Mouse (Mus musculus) cerebellum, postnatal 10 days (tissue): ENCODE data around the gene Inpp5f.
A peak's percentile ranks its signal among the peaks of the same experiment; 100 is the strongest.
"Not testable (repeated sequence)": the region's sequence is repeated elsewhere in the genome, so short reads cannot be mapped to it uniquely, and the experiment has no call there.

Experiments used
- DNase-seq, 2 experiments: peaks; one replicate each; pipeline ENCODE4 v3.0.0; 2021; ENCODE audit warnings: mixed read lengths in 2 of 2

Inpp5f gene

DNA sequence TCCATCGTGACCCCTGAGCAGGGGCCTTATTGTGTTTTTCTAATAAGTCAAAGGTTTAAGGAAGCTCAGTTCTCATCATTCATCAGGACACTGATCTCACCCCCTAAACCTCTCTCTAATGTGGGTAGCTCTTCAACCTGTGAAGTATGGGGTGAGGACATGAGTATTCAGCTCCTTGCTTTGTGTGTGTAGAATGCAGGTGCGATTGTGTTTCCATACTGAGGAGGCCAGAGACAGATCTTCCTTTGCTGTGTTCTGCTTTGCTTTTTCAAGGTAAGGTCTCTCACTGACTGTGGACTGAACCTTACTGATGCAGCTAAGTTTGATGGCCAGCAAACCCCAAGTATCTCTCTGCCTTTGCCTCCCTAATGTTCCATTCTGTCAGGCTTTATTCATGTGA is 14.9 kb upstream of the Inpp5f start:
- no peak for DNase-seq

GRCm38 (mm10) chr7:128599072-128599471 is 12.1 kb upstream of the Inpp5f start:
- no peak for DNase-seq

GRCm38 (mm10) chr7:128601826-128602225 is 9.3 kb upstream of the Inpp5f start:
- no peak for DNase-seq

GRCm38 (mm10) chr7:128609936-128610335 is 1.2 kb upstream of the Inpp5f start:
- not testable (repeated sequence) for DNase-seq

DNA sequence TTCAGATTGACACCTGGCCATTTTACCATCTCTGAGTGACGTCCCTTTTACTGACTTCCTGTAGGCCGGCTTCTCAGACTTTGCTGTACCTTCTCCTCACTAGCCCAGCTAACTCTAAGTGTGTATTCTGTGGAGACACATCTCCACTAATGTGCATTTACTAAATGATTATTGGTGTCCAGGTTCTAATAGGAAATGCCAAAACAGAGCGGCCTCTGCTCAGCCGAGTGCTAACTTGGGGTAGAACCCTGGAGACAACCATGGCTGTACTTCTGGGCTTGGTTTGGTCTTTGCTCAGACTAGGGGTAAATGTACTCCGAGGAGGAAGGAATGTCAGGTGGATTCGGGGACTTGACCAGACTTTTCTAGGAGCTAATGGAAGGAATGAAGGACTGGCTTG is 638 bp upstream of the Inpp5f start:
- no peak for DNase-seq

- DNase-seq = no peak
These were observed 777 bp downstream of the Inpp5f start for GRCm38 (mm10) chr7:128611799-128612411.

DNA sequence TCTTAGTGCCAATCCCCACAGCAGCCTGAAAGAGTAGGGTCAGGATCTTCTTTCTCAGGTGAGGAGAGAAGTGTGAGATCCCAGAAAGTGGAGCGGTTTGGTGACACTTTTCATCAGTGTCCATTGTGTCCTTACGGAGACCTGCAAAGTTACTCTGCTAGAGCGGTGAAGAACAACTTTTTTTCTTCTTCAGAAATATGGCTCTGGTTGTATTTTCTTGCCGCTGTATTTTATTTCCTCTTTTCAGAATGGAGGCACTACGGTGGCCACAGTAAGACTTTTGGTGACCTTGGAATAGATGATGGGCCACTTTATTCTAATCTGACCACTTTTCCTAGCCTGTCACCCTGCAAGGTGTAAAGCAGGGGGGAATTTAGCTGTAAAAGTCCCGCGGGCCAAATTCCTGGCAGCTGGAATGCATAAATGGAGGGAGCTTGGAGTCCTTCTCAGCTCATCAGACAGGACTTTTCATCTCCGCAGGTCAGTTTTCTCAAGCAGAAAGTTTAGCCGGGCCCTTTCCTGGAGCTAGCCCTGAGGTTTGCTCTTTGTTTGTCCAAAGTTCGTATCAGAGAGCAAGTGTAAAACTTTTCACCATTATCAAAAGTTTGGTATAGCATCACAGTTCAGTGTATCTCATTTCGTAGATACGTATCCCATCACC is 1.5 kb downstream of the Inpp5f start:
- DNase-seq = no peak

- DNase-seq = no peak
These were observed 2.5 kb downstream of the Inpp5f start for GRCm38 (mm10) chr7:128613578-128613977.

GRCm38 (mm10) chr7:128617587-128617986 is 6.5 kb downstream of the Inpp5f start:
- DNase-seq = no peak

- DNase-seq = no peak
These were observed 9.1 kb downstream of the Inpp5f start for GRCm38 (mm10) chr7:128620178-128620577.

DNA sequence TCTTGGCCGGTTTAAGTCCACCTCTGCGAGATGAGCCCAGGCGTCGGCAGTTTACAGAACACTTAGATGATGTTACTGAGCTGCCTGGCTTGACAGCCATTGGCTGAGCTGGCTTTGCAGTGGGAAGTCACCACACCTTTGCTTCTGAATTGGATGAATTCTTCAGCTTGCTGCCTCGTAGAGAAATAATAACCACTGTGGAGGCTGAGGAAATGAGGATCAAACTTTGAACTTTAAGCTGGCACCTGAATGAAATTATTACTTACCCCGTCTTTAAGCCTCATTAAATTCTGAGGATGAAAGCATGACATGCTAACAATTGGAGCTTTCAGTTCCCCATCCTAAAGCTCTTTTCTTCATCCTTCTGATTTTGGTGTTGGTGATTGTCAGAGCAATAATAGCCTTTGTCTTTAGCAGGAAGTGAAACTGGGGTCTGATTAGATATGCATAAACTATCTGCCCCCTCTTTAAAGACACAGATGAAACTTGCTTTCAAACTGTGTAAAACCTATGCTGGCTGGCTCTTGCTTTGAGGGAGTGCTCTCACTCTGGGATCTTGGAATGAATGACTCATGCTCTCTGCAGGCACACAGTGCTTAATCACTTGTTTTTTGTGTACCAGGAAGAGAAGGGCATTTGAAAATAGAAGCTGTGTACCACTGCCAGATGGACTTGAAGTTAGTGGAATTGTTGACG is 11.3 kb downstream of the Inpp5f start:
- no peak for DNase-seq

GRCm38 (mm10) chr7:128622994-128623393 is 11.9 kb downstream of the Inpp5f start:
- DNase-seq = no peak

DNA sequence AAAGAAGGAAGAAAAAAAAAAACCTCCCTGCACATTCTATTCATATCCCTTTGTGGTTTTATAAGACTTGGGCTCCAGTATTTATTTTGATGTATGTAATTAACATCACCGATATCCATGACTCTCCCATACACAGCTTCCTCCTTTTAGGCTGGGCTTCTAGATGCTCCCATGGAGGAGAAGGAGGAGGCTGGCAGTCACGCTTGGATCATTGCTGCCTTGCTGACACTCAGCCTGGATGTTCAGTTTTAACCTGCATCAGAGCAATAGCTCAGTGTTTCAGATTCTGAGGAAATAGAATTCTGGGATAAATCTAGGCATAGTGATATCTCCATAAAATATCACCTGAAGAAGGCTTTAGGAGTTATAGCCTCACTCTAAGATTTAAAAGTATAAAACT is 14.3 kb downstream of the Inpp5f start:
- DNase-seq = no peak

GRCm38 (mm10) chr7:128626601-128627000 is 15.5 kb downstream of the Inpp5f start:
- no peak for DNase-seq

- no peak for DNase-seq
These were observed 16.1 kb downstream of the Inpp5f start for GRCm38 (mm10) chr7:128627251-128627650.

GRCm38 (mm10) chr7:128627723-128628122 is 16.6 kb downstream of the Inpp5f start:
- no peak for DNase-seq

DNA sequence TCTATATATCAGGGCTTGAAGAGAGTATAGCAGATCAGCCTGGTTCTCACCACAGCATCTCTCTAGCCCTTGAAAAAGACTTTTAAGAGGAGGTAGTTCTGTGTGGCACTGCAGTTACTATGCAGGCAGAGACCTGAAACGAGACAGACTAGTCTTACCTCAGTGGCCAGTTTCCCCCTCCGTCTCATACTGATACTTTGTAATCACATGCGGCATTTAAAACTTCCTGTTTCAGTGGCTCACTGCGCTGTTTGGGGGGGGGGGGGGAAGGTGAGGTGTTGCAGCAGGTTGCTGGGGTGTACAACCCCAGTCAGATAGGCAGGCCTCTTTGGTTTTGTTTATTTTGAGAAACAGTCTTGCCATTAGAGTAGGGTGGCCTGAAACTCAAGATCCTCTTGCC is 22.0 kb downstream of the Inpp5f start:
- DNase-seq = no peak

GRCm38 (mm10) chr7:128639925-128640485 is 28.9 kb downstream of the Inpp5f start:
- DNase-seq = no peak

DNA sequence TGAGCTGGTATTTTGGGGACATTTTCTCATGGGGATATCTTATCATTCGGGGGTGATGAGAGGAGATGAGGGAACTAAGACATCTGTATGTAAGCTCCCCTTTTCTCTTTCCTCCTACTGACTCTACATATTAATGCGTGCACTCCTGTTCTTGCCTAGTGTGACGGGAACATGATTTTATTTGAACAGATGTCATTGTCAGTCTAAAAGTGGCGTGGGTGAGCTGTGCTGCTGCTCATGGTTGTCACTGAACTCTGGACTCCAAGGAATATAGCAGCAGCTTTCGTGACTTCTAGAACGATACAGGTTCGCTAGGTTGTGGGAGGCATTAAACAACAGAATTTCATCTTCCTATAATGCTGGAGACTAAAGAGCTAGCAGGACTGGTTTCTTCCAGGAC is 30.4 kb downstream of the Inpp5f start:
- DNase-seq = no peak

GRCm38 (mm10) chr7:128642386-128642785 is 31.3 kb downstream of the Inpp5f start:
- DNase-seq = peak; percentile 36 to 50

GRCm38 (mm10) chr7:128656970-128657369 is 45.8 kb downstream of the Inpp5f start:
- DNase-seq = no peak

DNA sequence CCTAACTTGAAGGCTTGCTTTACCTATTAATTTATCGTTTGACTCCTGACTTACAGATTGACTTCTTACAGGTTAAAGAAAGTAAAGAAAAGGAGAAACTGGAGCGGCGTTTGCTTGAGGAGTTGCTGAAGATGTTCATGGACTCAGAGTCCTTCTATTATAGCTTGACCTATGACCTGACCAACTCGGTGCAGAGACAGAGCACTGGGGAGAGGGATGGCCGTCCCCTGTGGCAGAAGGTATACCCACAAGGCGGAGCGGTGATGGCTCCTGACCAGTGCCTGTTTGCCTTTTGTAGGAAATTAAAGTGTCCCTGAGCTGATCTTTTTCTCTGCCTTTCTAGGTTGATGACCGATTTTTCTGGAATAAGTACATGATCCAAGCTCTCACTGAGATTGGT is 52.8 kb downstream of the Inpp5f start:
- DNase-seq = no peak

GRCm38 (mm10) chr7:128664861-128665377 is 53.8 kb downstream of the Inpp5f start:
- DNase-seq = no peak

DNA sequence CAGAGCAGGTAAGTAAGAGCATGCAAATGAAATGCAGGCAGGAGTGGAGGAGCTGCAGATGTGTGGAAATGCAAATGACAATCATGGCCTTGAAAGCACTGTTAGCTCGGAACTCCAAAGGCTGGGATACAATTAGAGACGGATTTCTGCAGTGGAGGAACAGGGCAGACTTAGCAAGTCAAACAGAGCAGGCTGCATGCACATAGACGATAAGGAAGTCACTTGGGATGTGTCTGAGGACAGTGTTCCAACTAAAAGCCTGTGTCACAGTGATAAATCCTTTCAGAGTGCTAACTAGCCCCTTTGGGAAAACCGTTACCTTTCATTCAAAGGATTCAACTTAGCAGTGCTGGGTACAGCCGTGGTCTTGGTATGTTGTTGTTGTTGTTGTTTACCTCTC is 56.7 kb downstream of the Inpp5f start:
- no peak for DNase-seq
